Mouse (Mus musculus) kidney, embryonic 15.5 days (tissue): ENCODE data around the gene Cemip2. TPM values are rescaled to one million over a fixed set of nuclear protein-coding genes. Genes with fewer than 3 reads are reported as not detected.

ENCODE experiments used
- ATAC-seq: fragments of 200-750 bp; cut with Nextera tagmentation; replicated peaks from 2 replicates; pipeline ENCODE4 v1.8.0; 2017; ENCODE audit warnings: moderate TSS enrichment; ENCODE audit not compliant: low FRiP score
- H3K27ac ChIP-seq: fragments of 300-500 bp; sonication (generic); 2 replicates; pipeline ENCODE4 v1.5.1; 2015; ENCODE audit warnings: mild to moderate bottlenecking, inconsistent platforms
- H3K27me3 ChIP-seq: fragments of 300-500 bp; sonication (generic); 2 replicates; pipeline ENCODE4 v1.6.1; 2015; ENCODE audit warnings: inconsistent platforms
- H3K36me3 ChIP-seq: fragments of 300-500 bp; sonication (generic); 2 replicates; pipeline ENCODE4 v1.6.1; 2015; ENCODE audit warnings: inconsistent platforms
- H3K4me1 ChIP-seq: fragments of 300-500 bp; sonication (generic); 2 replicates; pipeline ENCODE4 v1.6.1; 2015; ENCODE audit warnings: inconsistent platforms
- H3K4me2 ChIP-seq: fragments of 300-500 bp; sonication (generic); 2 replicates; pipeline ENCODE4 v1.6.1; 2015; ENCODE audit warnings: moderate library complexity, mild to moderate bottlenecking, inconsistent platforms
- H3K4me3 ChIP-seq: fragments of 300-500 bp; sonication (generic); replicated peaks from 2 replicates; pipeline ENCODE4 v1.5.1; 2015; ENCODE audit warnings: mild to moderate bottlenecking, inconsistent platforms
- H3K9ac ChIP-seq: fragments of 300-500 bp; sonication (generic); 2 replicates; pipeline ENCODE4 v1.6.1; 2015; ENCODE audit warnings: mild to moderate bottlenecking, inconsistent platforms
- H3K9me3 ChIP-seq: fragments of 300-500 bp; sonication (generic); replicated peaks from 2 replicates; pipeline ENCODE4 v1.6.1; 2016; ENCODE audit warnings: inconsistent platforms
- WGBS: fragments of 180-500 bp; shearing (Covaris S2); methylation state at CpG from one replicate; pipeline ENCODE4 v1.1.7; 2015; ENCODE audit warnings: mixed read lengths; 5-methylcytosine and 5-hydroxymethylcytosine counted together
- polyA plus RNA-seq: library from polyadenylated mRNA; unstranded; fragments of >200 nt; fragmentation: Nextera tagmentation; extraction: Ambion mirVana; gene quantifications from 2 replicates; pipeline ENCODE4 v1.2.1, GENCODE M21; 2015

The Cemip2 gene
- polyA plus RNA-seq, 1 experiment from 2014 or later: 24.5 TPM

GRCm38 (mm10) chr19:21761676-21762075, 16.5 kb upstream of the Cemip2 start:
- ATAC-seq: no peak
- no peak overlapping the region for H3K27ac ChIP-seq
- H3K4me3 ChIP-seq: no peak overlapping the region
- no peak overlapping the region for H3K9ac ChIP-seq
- H3K36me3 ChIP-seq: no peaks in the 10 kb centered on the region
- H3K9me3 ChIP-seq: no peaks in the 10 kb centered on the region
- H3K4me2 ChIP-seq: no peak overlapping the region
- no peaks in the 10 kb centered on the region for H3K27me3 ChIP-seq
- no peaks in the 10 kb centered on the region for H3K4me1 ChIP-seq

GRCm38 (mm10) chr19:21764013-21764412, 14.1 kb upstream of the Cemip2 start:
- no peaks in the 10 kb centered on the region for H3K4me1 ChIP-seq
- no peak overlapping the region for H3K4me2 ChIP-seq
- no peaks in the 10 kb centered on the region for H3K36me3 ChIP-seq
- no peaks in the 10 kb centered on the region for H3K9me3 ChIP-seq
- no peaks in the 10 kb centered on the region for H3K27me3 ChIP-seq
- H3K27ac ChIP-seq: no peak overlapping the region
- no peak for ATAC-seq
- no peak overlapping the region for H3K9ac ChIP-seq
- WGBS: 83% methylated on average over 2 of the region's 2 CpGs
- no peak overlapping the region for H3K4me3 ChIP-seq

GRCm38 (mm10) chr19:21764738-21765137, 13.4 kb upstream of the Cemip2 start:
- Histone ChIP-seq H3K27ac (no peak overlapping the region), H3K9ac (no peak overlapping the region), H3K4me2 (no peak overlapping the region), H3K4me1 (no peaks in the 10 kb centered on the region), H3K36me3 (no peaks in the 10 kb centered on the region), H3K27me3 (no peaks in the 10 kb centered on the region), H3K9me3 (no peaks in the 10 kb centered on the region), H3K4me3 (no peak overlapping the region)
- no peak for ATAC-seq
- 81% methylated on average over 3 of the region's 3 CpGs for WGBS

- no peaks in the 10 kb centered on the region for H3K4me1 ChIP-seq
- ATAC-seq: no peak
- H3K9ac ChIP-seq: no peak overlapping the region
- H3K4me3 ChIP-seq: no peak overlapping the region
- H3K27ac ChIP-seq: no peak overlapping the region
- no peaks in the 10 kb centered on the region for H3K36me3 ChIP-seq
- H3K27me3 ChIP-seq: no peaks in the 10 kb centered on the region
- no peak overlapping the region for H3K4me2 ChIP-seq
- H3K9me3 ChIP-seq: no peaks in the 10 kb centered on the region
- 64% methylated on average over 9 of the region's 9 CpGs for WGBS
Observed at GRCm38 (mm10) chr19:21767500-21768045, 10.6 kb upstream of the Cemip2 start.

DNA sequence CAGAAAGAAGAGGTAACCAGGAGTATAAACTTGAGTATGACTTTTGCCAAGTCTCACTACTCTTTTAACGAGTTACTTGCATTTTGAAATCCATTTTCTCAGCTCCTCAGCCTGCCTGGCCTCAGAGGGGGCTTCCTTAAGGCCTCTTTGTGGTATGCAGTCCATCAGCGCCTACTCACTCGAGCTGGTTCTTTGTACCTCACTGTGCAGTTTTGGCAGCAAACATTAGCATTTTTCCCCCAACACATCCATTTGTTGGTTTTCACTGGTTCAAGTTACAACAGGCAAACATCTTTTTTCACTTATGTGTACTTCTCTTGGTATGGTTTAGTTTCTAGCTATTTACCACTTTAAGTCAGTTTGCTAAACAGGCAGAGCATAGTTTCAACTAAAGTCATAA, 8.3 kb upstream of the Cemip2 start:
- WGBS: 73% methylated on average over 3 of the region's 3 CpGs
- no peak for ATAC-seq
- Histone ChIP-seq H3K9ac (no peak overlapping the region), H3K27me3 (no peaks in the 10 kb centered on the region), H3K27ac (no peak overlapping the region), H3K4me1 (no peaks in the 10 kb centered on the region), H3K4me3 (no peak overlapping the region), H3K9me3 (no peaks in the 10 kb centered on the region), H3K4me2 (no peak overlapping the region), H3K36me3 (no peaks in the 10 kb centered on the region)

DNA sequence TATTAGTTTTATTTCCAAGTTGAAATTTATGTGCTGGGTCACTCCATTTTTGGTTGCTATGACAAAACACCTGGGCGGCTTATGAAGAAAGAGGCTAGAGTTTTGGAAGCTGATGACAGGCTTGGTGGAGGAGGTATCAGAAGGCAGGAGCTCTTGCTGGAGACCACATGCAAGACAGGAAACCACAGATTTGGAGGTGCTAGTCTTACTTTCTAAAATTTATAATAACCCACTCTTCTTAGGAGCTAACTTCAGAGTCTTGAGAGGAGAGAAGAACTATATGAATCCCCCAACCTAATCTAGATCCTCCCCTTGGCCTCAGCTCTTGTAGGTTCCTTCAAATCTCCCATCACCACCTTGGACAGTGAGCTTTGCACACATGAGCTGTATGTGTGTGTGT, 6.6 kb upstream of the Cemip2 start:
- Histone ChIP-seq H3K27me3 (no peaks in the 10 kb centered on the region), H3K4me1 (no peaks in the 10 kb centered on the region), H3K9ac (no peak overlapping the region), H3K9me3 (no peaks in the 10 kb centered on the region), H3K27ac (no peak overlapping the region), H3K36me3 (no peaks in the 10 kb centered on the region), H3K4me2 (no peak overlapping the region), H3K4me3 (no peak overlapping the region)
- WGBS: 80% methylated on average over 1 of the region's 1 CpGs
- ATAC-seq: no peak

DNA sequence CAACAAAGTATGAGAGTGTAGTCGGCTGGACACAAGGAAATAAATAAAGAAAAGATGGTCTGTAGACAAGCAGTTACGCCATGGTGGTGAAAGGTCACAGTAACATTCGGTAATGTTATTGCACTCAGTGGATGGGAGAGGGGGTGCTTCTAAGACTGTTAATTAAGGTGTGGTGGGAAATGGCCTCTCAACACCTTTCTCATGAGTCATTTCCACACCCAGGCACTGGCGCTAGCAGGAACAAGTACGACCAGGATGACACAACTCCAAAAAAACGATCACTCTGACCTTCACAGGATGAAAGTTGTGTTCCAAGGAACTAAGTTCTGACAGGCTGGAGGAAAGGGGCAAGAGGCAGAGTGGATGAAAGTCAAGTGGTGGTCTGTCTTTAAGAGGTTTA, 4.5 kb upstream of the Cemip2 start:
- 41% methylated on average over 6 of the region's 6 CpGs for WGBS

DNA sequence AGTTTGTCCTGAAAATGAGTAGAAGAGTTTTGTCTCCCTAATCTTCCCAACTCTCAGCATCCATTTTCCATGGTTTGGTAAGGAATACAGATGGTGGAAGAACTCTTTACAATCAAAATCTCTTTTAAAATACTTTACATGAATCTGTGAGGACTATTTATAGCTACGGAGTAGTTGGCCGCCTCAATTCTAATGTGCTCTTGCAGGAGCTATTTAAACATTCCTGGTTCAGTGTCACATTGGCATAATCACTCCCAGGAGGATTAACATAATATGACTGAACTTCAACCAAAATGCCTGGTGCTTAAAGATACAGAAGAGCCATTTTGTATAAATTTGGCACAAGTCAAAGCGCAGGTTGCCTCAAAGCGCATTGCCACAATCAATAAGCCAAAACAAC, 2.5 kb upstream of the Cemip2 start:
- H3K9ac ChIP-seq: no peak overlapping the region
- peaks cover 26% of the 10 kb centered on the region for H3K4me1 ChIP-seq
- no peaks in the 10 kb centered on the region for H3K9me3 ChIP-seq
- no peak overlapping the region for H3K27ac ChIP-seq
- H3K36me3 ChIP-seq: no peaks in the 10 kb centered on the region
- no peak for ATAC-seq
- H3K4me3 ChIP-seq: no peak overlapping the region
- H3K27me3 ChIP-seq: no peaks in the 10 kb centered on the region
- no peak overlapping the region for H3K4me2 ChIP-seq
- 87% methylated on average over 4 of the region's 4 CpGs for WGBS

More for the DNA sequence above, 4.5 kb upstream of the Cemip2 start:
- H3K4me3 ChIP-seq: no peak overlapping the region
- ATAC-seq: no peak
- H3K4me2 ChIP-seq: no peak overlapping the region
- no peaks in the 10 kb centered on the region for H3K9me3 ChIP-seq
- H3K27ac ChIP-seq: no peak overlapping the region
- H3K36me3 ChIP-seq: no peaks in the 10 kb centered on the region
- H3K4me1 ChIP-seq: peaks cover 9% of the 10 kb centered on the region
- no peak overlapping the region for H3K9ac ChIP-seq
- H3K27me3 ChIP-seq: no peaks in the 10 kb centered on the region

- H3K4me1 ChIP-seq: peaks cover 37% of the 10 kb centered on the region
- H3K36me3 ChIP-seq: no peaks in the 10 kb centered on the region
- H3K9ac ChIP-seq: no peak overlapping the region
- H3K27ac ChIP-seq: no peak overlapping the region
- H3K4me2 ChIP-seq: no peak overlapping the region
- H3K27me3 ChIP-seq: no peaks in the 10 kb centered on the region
- no peaks in the 10 kb centered on the region for H3K9me3 ChIP-seq
- 60% methylated on average over 3 of the region's 3 CpGs for WGBS
- no peak overlapping the region for H3K4me3 ChIP-seq
- ATAC-seq: no peak
Observed at GRCm38 (mm10) chr19:21776671-21777070, 1.5 kb upstream of the Cemip2 start.

- no peak overlapping the region for H3K4me3 ChIP-seq
- 22% methylated on average over 20 of the region's 20 CpGs for WGBS
- H3K4me1 ChIP-seq: peaks cover 42% of the 10 kb centered on the region
- H3K27me3 ChIP-seq: no peaks in the 10 kb centered on the region
- H3K27ac ChIP-seq: no peak overlapping the region
- H3K36me3 ChIP-seq: no peaks in the 10 kb centered on the region
- no peak overlapping the region for H3K9ac ChIP-seq
- H3K4me2 ChIP-seq: peak overlapping the region; percentile 67
- no peak; the same call in 1 of the 2 replicates for ATAC-seq
- no peaks in the 10 kb centered on the region for H3K9me3 ChIP-seq
Observed at GRCm38 (mm10) chr19:21777171-21777731, 891 bp upstream of the Cemip2 start.

- Histone ChIP-seq H3K4me1 (peaks cover 55% of the 10 kb centered on the region), H3K9ac (peak overlapping the region; percentile 88), H3K27me3 (no peaks in the 10 kb centered on the region), H3K36me3 (no peaks in the 10 kb centered on the region), H3K4me2 (peak overlapping the region; percentile 67), H3K4me3 (peak overlapping the region; percentile 91), H3K27ac (peak overlapping the region; percentile 96), H3K9me3 (no peaks in the 10 kb centered on the region)
- ATAC-seq: no peak
- 0% methylated on average over 11 of the region's 11 CpGs for WGBS
Observed at GRCm38 (mm10) chr19:21779106-21779505, 964 bp downstream of the Cemip2 start.

DNA sequence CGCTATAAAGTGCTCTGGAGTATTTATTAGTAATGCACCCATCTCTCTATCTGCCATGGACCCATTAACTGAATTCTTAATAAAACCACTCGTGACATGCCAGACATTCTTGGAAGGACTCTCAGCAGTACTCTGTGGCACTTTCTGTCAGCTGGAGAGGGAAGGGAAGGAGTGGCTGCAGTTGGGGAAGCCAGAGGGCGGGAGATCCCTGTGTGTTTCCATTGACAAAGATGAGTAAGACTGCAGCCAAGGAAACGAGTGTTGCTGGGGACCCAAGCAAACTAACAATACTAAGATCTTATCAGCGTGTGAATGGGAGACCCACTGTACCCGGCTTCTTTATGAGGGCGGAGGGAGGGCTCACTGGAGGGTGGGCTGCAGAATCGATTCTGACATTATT, 2.5 kb downstream of the Cemip2 start:
- Histone ChIP-seq H3K4me1 (peaks cover 67% of the 10 kb centered on the region), H3K4me3 (peak overlapping the region; percentile 91), H3K9me3 (no peaks in the 10 kb centered on the region), H3K27me3 (no peaks in the 10 kb centered on the region), H3K27ac (no peak overlapping the region), H3K36me3 (no peaks in the 10 kb centered on the region), H3K9ac (no peak overlapping the region), H3K4me2 (peak overlapping the region; percentile 67)
- WGBS: 46% methylated on average over 8 of the region's 8 CpGs
- no peak for ATAC-seq
